Mouse (Mus musculus): ENCODE measurements around the gene Pakap. TPM values are rescaled to one million over a fixed set of nuclear protein-coding genes. Genes with fewer than 3 reads are reported as not detected.

Gene Pakap
- total and polyA plus RNA-seq, 3 experiments: not detected

- Histone ChIP-seq H3K36me3 (replicated peaks) (no peaks in the 10 kb centered on the region), H3K4me3 (ENCODE audit: low read depth, low read length) (no peak overlapping the region), H3K9me3 (replicated peaks) (peaks cover 25% of the 10 kb centered on the region), H3K4me1 (ENCODE audit: insufficient read depth, low read depth, low read length) (no peaks in the 10 kb centered on the region), H3K27me3 (ENCODE audit: insufficient read depth, low read length) (no peaks in the 10 kb centered on the region)
- no peak for ATAC-seq (ENCODE audit: extremely low read depth, insufficient number of reproducible peaks, low FRiP score, poor library complexity, severe bottlenecking)
- no peak for DNase-seq (ENCODE audit: low spot score)
- no peak for TF ChIP-seq POLR2AphosphoS5 (IDR thresholded peaks at IDR 0.05; ENCODE audit: insufficient replicate concordance, low read depth, low read length)
- TF ChIP-seq TAL1 (conservative IDR thresholded peaks at IDR 0.05; ENCODE audit: low read depth, low read length): no peak
- TF ChIP-seq GATA1 (IDR thresholded peaks at IDR 0.05; ENCODE audit: borderline replicate concordance, low read length): no peak
- TF ChIP-seq CTCF (IDR thresholded peaks at IDR 0.05; ENCODE audit: low read depth, low read length): no peak
- no peak for TF ChIP-seq GATA2 (IDR thresholded peaks at IDR 0.05; ENCODE audit: borderline replicate concordance, low read depth, low read length)
Observed at GRCm38 (mm10) chr4:57764926-57765325, 196.9 kb downstream of the Pakap start.

DNA sequence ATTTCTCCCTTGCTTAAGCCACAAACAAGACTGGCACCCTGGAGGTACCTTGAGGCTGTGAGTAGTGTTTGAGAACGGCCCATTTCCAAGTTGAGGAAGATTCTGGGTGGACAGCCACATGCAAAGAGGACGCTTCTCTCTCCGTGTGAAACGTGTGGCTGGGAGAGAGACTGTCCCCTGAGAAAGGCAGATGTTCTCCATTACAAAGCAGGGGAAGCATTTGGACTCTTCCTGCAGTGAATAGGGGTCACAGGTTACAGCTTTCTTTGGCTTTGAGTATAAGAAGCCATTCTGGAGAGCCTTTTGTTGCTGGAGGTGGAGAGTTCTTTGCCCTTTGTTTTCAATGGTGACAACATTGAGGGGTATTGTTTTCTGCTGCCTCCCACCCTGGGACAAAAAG, 197.8 kb downstream of the Pakap start:
- no peaks in the 10 kb centered on the region for H3K4me1 ChIP-seq (ENCODE audit: insufficient read depth, low read depth, low read length)
- TF ChIP-seq GATA2 (IDR thresholded peaks at IDR 0.05; ENCODE audit: borderline replicate concordance, low read depth, low read length) (no peak), CTCF (IDR thresholded peaks at IDR 0.05; ENCODE audit: low read depth, low read length) (no peak), POLR2AphosphoS5 (IDR thresholded peaks at IDR 0.05; ENCODE audit: insufficient replicate concordance, low read depth, low read length) (no peak), TAL1 (conservative IDR thresholded peaks at IDR 0.05; ENCODE audit: low read depth, low read length) (no peak), GATA1 (IDR thresholded peaks at IDR 0.05; ENCODE audit: borderline replicate concordance, low read length) (no peak)

GRCm38 (mm10) chr4:57769007-57769406, 201.0 kb downstream of the Pakap start:
- H3K36me3 ChIP-seq (replicated peaks): no peaks in the 10 kb centered on the region
- peaks cover 40% of the 10 kb centered on the region for H3K9me3 ChIP-seq (replicated peaks)
- no peak for ATAC-seq (ENCODE audit: extremely low read depth, insufficient number of reproducible peaks, low FRiP score, poor library complexity, severe bottlenecking)
- no peak overlapping the region for H3K4me3 ChIP-seq (ENCODE audit: low read depth, low read length)
- H3K4me1 ChIP-seq (ENCODE audit: insufficient read depth, low read depth, low read length): no peaks in the 10 kb centered on the region
- no peaks in the 10 kb centered on the region for H3K27me3 ChIP-seq (ENCODE audit: insufficient read depth, low read length)
- TF ChIP-seq CTCF (IDR thresholded peaks at IDR 0.05; ENCODE audit: low read depth, low read length): no peak
- TF ChIP-seq POLR2AphosphoS5 (IDR thresholded peaks at IDR 0.05; ENCODE audit: insufficient replicate concordance, low read depth, low read length): no peak
- TF ChIP-seq GATA2 (IDR thresholded peaks at IDR 0.05; ENCODE audit: borderline replicate concordance, low read depth, low read length): no peak
- no peak for TF ChIP-seq GATA1 (IDR thresholded peaks at IDR 0.05; ENCODE audit: borderline replicate concordance, low read length)
- no peak for TF ChIP-seq TAL1 (conservative IDR thresholded peaks at IDR 0.05; ENCODE audit: low read depth, low read length)
- DNase-seq (ENCODE audit: low spot score): no peak

More for the DNA sequence above, 197.8 kb downstream of the Pakap start:
- DNase-seq (ENCODE audit: low spot score): no peak
- H3K9me3 ChIP-seq (replicated peaks): peaks cover 31% of the 10 kb centered on the region
- no peak for ATAC-seq (ENCODE audit: extremely low read depth, insufficient number of reproducible peaks, low FRiP score, poor library complexity, severe bottlenecking)
- H3K27me3 ChIP-seq (ENCODE audit: insufficient read depth, low read length): no peaks in the 10 kb centered on the region
- H3K4me3 ChIP-seq (ENCODE audit: low read depth, low read length): no peak overlapping the region
- no peaks in the 10 kb centered on the region for H3K36me3 ChIP-seq (replicated peaks)

- H3K27me3 ChIP-seq (ENCODE audit: insufficient read depth, low read length): no peaks in the 10 kb centered on the region
- TF ChIP-seq CTCF (IDR thresholded peaks at IDR 0.05; ENCODE audit: low read depth, low read length) (no peak), GATA2 (IDR thresholded peaks at IDR 0.05; ENCODE audit: borderline replicate concordance, low read depth, low read length) (no peak), GATA1 (IDR thresholded peaks at IDR 0.05; ENCODE audit: borderline replicate concordance, low read length) (no peak), TAL1 (conservative IDR thresholded peaks at IDR 0.05; ENCODE audit: low read depth, low read length) (no peak), POLR2AphosphoS5 (IDR thresholded peaks at IDR 0.05; ENCODE audit: insufficient replicate concordance, low read depth, low read length) (no peak)
- ATAC-seq (ENCODE audit: extremely low read depth, insufficient number of reproducible peaks, low FRiP score, poor library complexity, severe bottlenecking): no peak
Observed at GRCm38 (mm10) chr4:57770185-57770823, 202.3 kb downstream of the Pakap start.

GRCm38 (mm10) chr4:57771558-57772219, 203.7 kb downstream of the Pakap start:
- TF ChIP-seq TAL1 (conservative IDR thresholded peaks at IDR 0.05; ENCODE audit: low read depth, low read length): no peak
- no peak for TF ChIP-seq GATA1 (IDR thresholded peaks at IDR 0.05; ENCODE audit: borderline replicate concordance, low read length)
- no peak for TF ChIP-seq GATA2 (IDR thresholded peaks at IDR 0.05; ENCODE audit: borderline replicate concordance, low read depth, low read length)
- Histone ChIP-seq H3K36me3 (replicated peaks) (no peaks in the 10 kb centered on the region), H3K4me1 (ENCODE audit: insufficient read depth, low read depth, low read length) (no peaks in the 10 kb centered on the region), H3K9me3 (replicated peaks) (peaks cover 35% of the 10 kb centered on the region), H3K4me3 (ENCODE audit: low read depth, low read length) (no peak overlapping the region), H3K27me3 (ENCODE audit: insufficient read depth, low read length) (no peaks in the 10 kb centered on the region)
- no peak for DNase-seq (ENCODE audit: low spot score)
- no peak for ATAC-seq (ENCODE audit: extremely low read depth, insufficient number of reproducible peaks, low FRiP score, poor library complexity, severe bottlenecking)

More at GRCm38 (mm10) chr4:57770185-57770823, 202.3 kb downstream of the Pakap start:
- no peaks in the 10 kb centered on the region for H3K4me1 ChIP-seq (ENCODE audit: insufficient read depth, low read depth, low read length)
- peaks cover 34% of the 10 kb centered on the region for H3K9me3 ChIP-seq (replicated peaks)
- H3K4me3 ChIP-seq (ENCODE audit: low read depth, low read length): no peak overlapping the region
- no peaks in the 10 kb centered on the region for H3K36me3 ChIP-seq (replicated peaks)
- no peak for DNase-seq (ENCODE audit: low spot score)

DNA sequence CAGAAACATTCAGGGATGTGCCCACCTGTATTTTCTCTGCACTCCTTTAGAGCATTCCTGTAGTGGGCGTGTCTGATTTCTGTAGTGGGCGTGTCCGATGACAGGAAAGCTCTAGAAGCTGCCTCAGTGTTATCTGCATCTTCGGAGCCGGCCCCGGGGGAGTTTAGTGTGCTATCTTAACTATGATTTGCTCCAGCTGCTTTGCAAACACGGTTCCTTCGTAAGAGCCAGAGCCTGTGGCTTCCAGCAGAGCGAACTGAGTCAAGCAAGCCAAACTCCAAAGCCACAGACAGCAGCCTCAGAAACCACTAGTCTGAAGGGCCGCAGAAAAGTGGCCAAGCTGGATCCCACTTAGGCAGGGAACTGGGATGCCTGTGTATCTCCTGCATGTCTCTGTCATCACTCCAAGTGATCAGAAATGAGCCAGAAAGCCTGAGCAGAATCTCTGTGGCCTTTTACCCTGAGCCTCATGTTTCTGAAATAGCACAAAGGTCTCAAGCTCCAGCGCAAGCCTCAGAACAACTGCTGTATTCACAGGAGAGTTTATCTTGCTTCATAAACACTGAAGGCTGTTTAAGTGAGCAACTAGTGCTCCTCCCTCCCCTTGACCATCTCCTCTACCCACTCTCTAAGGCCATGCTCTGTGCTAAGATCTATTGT, 205.0 kb downstream of the Pakap start:
- Histone ChIP-seq H3K27me3 (ENCODE audit: insufficient read depth, low read length) (no peaks in the 10 kb centered on the region), H3K36me3 (replicated peaks) (no peaks in the 10 kb centered on the region), H3K4me3 (ENCODE audit: low read depth, low read length) (no peak overlapping the region), H3K9me3 (replicated peaks) (peaks cover 37% of the 10 kb centered on the region), H3K4me1 (ENCODE audit: insufficient read depth, low read depth, low read length) (no peaks in the 10 kb centered on the region)
- TF ChIP-seq GATA2 (IDR thresholded peaks at IDR 0.05; ENCODE audit: borderline replicate concordance, low read depth, low read length) (no peak), POLR2AphosphoS5 (IDR thresholded peaks at IDR 0.05; ENCODE audit: insufficient replicate concordance, low read depth, low read length) (no peak), GATA1 (IDR thresholded peaks at IDR 0.05; ENCODE audit: borderline replicate concordance, low read length) (no peak), TAL1 (conservative IDR thresholded peaks at IDR 0.05; ENCODE audit: low read depth, low read length) (no peak), CTCF (IDR thresholded peaks at IDR 0.05; ENCODE audit: low read depth, low read length) (no peak)
- ATAC-seq (ENCODE audit: extremely low read depth, insufficient number of reproducible peaks, low FRiP score, poor library complexity, severe bottlenecking) (no peak), DNase-seq (ENCODE audit: low spot score) (no peak)

All from G1E (cell line).